ENCODE assay signal across 14 mouse cellular contexts in genomic region chr13:98689605-98690290, GRCm38 (mm10). TPM values are rescaled to one million over a fixed set of nuclear protein-coding genes. Genes with fewer than 3 reads are reported as not detected.
A peak's percentile ranks its signal among the peaks of the same experiment; 100 is the strongest.
DNase-seq lines count a peak whose midpoint lies in the region; ATAC-seq and TF ChIP-seq lines count a peak whose summit lies in the region.
"Had no signal": no experiment of that assay in that cellular context is flagged by ENCODE, and none has a peak within 500 bp of the region (broad histone marks: within the 10 kb centered on the region; RNA-seq: fewer than 3 reads in every experiment).

No protein-coding gene starts in this region.

- H3K27me3 ChIP-seq in liver, adult 2 months (ENCODE audit: control insufficient read depth, insufficient read depth, low read length) = no peaks in the 10 kb centered on the region
- H3K27me3 ChIP-seq in stomach, postnatal 0 days (ENCODE audit: control insufficient read depth, insufficient read depth, low read length) = no peaks in the 10 kb centered on the region

- H3K79me2 ChIP-seq in liver, adult 2 months (ENCODE audit: control insufficient read depth, insufficient read depth, low read length) = no peaks in the 10 kb centered on the region

- H3K9ac ChIP-seq in liver, adult 2 months (ENCODE audit: low read depth, low read length) = no peak overlapping the region
- 0 out of 2 replicates have a peak overlapping the region, but pooled peaks have one; percentile 8 for H3K9ac ChIP-seq in stomach, postnatal 0 days (ENCODE audit: low read length)
- H3K9ac ChIP-seq: hindbrain, embryonic 14.5 days; liver, embryonic 14.5 days had no signal

- TF ChIP-seq CTCF in liver, adult 2 months (IDR thresholded peaks at IDR 0.05; ENCODE audit: low read depth, low read length) = no peak
- TF ChIP-seq CTCF in stomach, postnatal 0 days (IDR thresholded peaks at IDR 0.05; ENCODE audit: low read depth) = no peak

- no peak overlapping the region for H3K4me3 ChIP-seq in liver, adult 2 months (ENCODE audit: insufficient read depth, low read depth, low read length)
- H3K4me3 ChIP-seq in stomach, postnatal 0 days (ENCODE audit: low read depth, low read length) = no peak overlapping the region
- H3K4me3 ChIP-seq: embryonic facial prominence, embryonic 10.5 days had no signal

- peaks cover 7% of the 10 kb centered on the region; the same call in 1 of the 2 replicates for H3K4me1 ChIP-seq in liver, adult 2 months (ENCODE audit: control insufficient read depth, insufficient read depth, low read length)
- H3K4me1 ChIP-seq in stomach, postnatal 0 days (replicated peaks; ENCODE audit: control insufficient read depth, insufficient read depth) = no peaks in the 10 kb centered on the region

- TF ChIP-seq POLR2A in liver, adult 2 months (IDR thresholded peaks at IDR 0.05; ENCODE audit: extremely low read depth, insufficient read depth, low read length) = no peak

- no peak for ATAC-seq in stomach, postnatal 0 days (ENCODE audit: low FRiP score, low TSS enrichment)
- ATAC-seq: forebrain, embryonic 14.5 days had no signal

- intact Hi-C loops in left cerebral cortex, postnatal 25 days (cut with DNase I) = no loop called here

- no peaks in the 10 kb centered on the region for H3K36me3 ChIP-seq in liver, adult 2 months (ENCODE audit: control insufficient read depth, insufficient read depth, low read length)
- H3K36me3 ChIP-seq in stomach, postnatal 0 days (ENCODE audit: control insufficient read depth, insufficient read depth, low read length) = no peaks in the 10 kb centered on the region
- H3K36me3 ChIP-seq: embryonic facial prominence, embryonic 10.5 days had no signal

- no peak overlapping the region for H3K27ac ChIP-seq in liver, adult 2 months (replicated peaks; ENCODE audit: insufficient read depth, low read depth, low read length)
- H3K27ac ChIP-seq in stomach, postnatal 0 days (replicated peaks) = peak overlapping the region; percentile 35; the same call in 1 of the 2 replicates
- H3K27ac ChIP-seq: embryonic facial prominence, embryonic 10.5 days; hindbrain, embryonic 14.5 days; liver, embryonic 14.5 days had no signal

- peak; percentile 43 for DNase-seq in liver, adult 2 months (ENCODE audit: extremely low read depth, low read depth, low spot score)
- no peak for DNase-seq in liver
- peak; percentile 57 for DNase-seq in heart, postnatal 4 days
- peak; percentile 64 to 79 for DNase-seq in kidney, postnatal 36 days
- DNase-seq in stomach, postnatal 0 days (ENCODE audit: low spot score) = peak; percentile 54
- no peak for DNase-seq in embryo, embryonic 10.5 days (ENCODE audit: low spot score)
- DNase-seq in left cerebral cortex, postnatal 25 days (ENCODE audit: low spot score in 2 of 2) = no peak
- DNase-seq in frontal cortex, adult 2 months (ENCODE audit: extremely low spot score in 1 of 2, low spot score in 1 of 2) = no peak
- DNase-seq: right cerebral cortex, postnatal 25 days; thymus, adult 18-20 months had no signal

- no peak for TF ChIP-seq EP300 in stomach, postnatal 0 days (optimal IDR thresholded peaks at IDR 0.05)

- H3K4me2 ChIP-seq in stomach, postnatal 0 days (replicated peaks; ENCODE audit: low read depth) = peak overlapping the region; percentile 35
- H3K4me2 ChIP-seq: hindbrain, embryonic 14.5 days had no signal

- H3K9me3 ChIP-seq in stomach, postnatal 0 days (ENCODE audit: control insufficient read depth, low read length) = no peaks in the 10 kb centered on the region
- H3K9me3 ChIP-seq: embryonic facial prominence, embryonic 10.5 days had no signal

- WGBS in liver, adult 2 months = 45% methylated on average over 11 of the region's 11 CpGs
- WGBS in stomach, postnatal 0 days = 31% methylated on average over 11 of the region's 11 CpGs

RNA-seq across cellular contexts. Expression of gene Tmem171, which starts 4.9 kb away (rescaled TPM):
- total RNA-seq in liver, adult 2 months (2014; rRNA removed) = not detected in 2 replicates
- 0.30 and 0.38 TPM in 2 replicates for polyA plus RNA-seq in liver, adult 2 months (2012; rRNA removed)
- 10 to 100 TPM in 1 of 2 experiments, 1 to 10 TPM in 1; 8.8 to 12.3 TPM for total RNA-seq in heart, postnatal 4 days (2021)
- polyA plus RNA-seq in stomach, postnatal 0 days (2015; fragmentation: Nextera tagmentation; extraction: Ambion mirVana) = 27.4 and 29.6 TPM in 2 replicates
- not detected for total RNA-seq in left cerebral cortex, postnatal 25 days (2021)
- 0.10 TPM in 1 of 2 replicates, not detected in the other for polyA plus RNA-seq in frontal cortex, adult 2 months (2012; rRNA removed)
- polyA plus RNA-seq: embryonic facial prominence, embryonic 10.5 days; forebrain, embryonic 14.5 days; hindbrain, embryonic 14.5 days had no signal

RNA-seq across cellular contexts. Expression of gene Tmem174, which starts 52.5 kb away (rescaled TPM):
- not detected in 2 replicates for total RNA-seq in liver, adult 2 months (2014; rRNA removed)
- not detected in 2 replicates for polyA plus RNA-seq in liver, adult 2 months (2012; rRNA removed)
- not detected for total RNA-seq in heart, postnatal 4 days (2021)
- not detected in 2 replicates for polyA plus RNA-seq in stomach, postnatal 0 days (2015; fragmentation: Nextera tagmentation; extraction: Ambion mirVana)
- under 1 TPM in 1 of 2 experiments, not detected in 1; 0.23 TPM for total RNA-seq in left cerebral cortex, postnatal 25 days (2021)
- polyA plus RNA-seq in frontal cortex, adult 2 months (2012; rRNA removed) = 0.04 and 0.13 TPM in 2 replicates
- polyA plus RNA-seq: embryonic facial prominence, embryonic 10.5 days; forebrain, embryonic 14.5 days; hindbrain, embryonic 14.5 days; liver, embryonic 14.5 days had no signal

Comparison
In these comparisons a context has a peak if more than half of its experiments do, and no peak if none do; other contexts are left out.
1. DNase-seq: peak in liver, adult 2 months (single experiment), heart, postnatal 4 days (single experiment), kidney, postnatal 36 days (2 of 2) and stomach, postnatal 0 days (single experiment); none in liver (single experiment), embryo, embryonic 10.5 days (single experiment), left cerebral cortex, postnatal 25 days (0 of 2) and frontal cortex, adult 2 months (0 of 2).